Mouse (Mus musculus) E14TG2a.4 (cell line): Measurements from ENCODE around the gene Fcor.
A peak's percentile ranks its signal among the peaks of the same experiment; 100 is the strongest.

ENCODE experiments used
- H3K27me3 ChIP-seq: 2 replicates; pipeline ENCODE4 v1.6.1; 2014; ENCODE audit warnings: low read length, control low read depth; ENCODE audit not compliant: insufficient read depth
- H3K36me3 ChIP-seq: 2 replicates; pipeline ENCODE4 v1.6.1; 2014; ENCODE audit warnings: low read length, control low read depth; ENCODE audit not compliant: insufficient read depth
- H3K4me1 ChIP-seq: replicated peaks from 2 replicates; pipeline ENCODE4 v1.6.1; 2014; ENCODE audit warnings: low read depth, low read length, control low read depth
- H3K4me3 ChIP-seq: replicated peaks from 2 replicates; pipeline ENCODE4 v1.5.1; 2014; ENCODE audit warnings: mild to moderate bottlenecking, low read length
- H3K9me3 ChIP-seq: 2 replicates; pipeline ENCODE4 v1.6.1; 2014; ENCODE audit warnings: low read length, control low read depth
- CTCF ChIP-seq: conservative IDR thresholded peaks from 2 replicates; pipeline ENCODE4 v1.5.1; 2014; ENCODE audit warnings: low read length
- NANOG ChIP-seq: IDR thresholded peaks from 2 replicates; pipeline ENCODE4 v1.6.1; 2014; ENCODE audit warnings: borderline replicate concordance, low read length, mixed read lengths
- POU5F1 ChIP-seq: IDR thresholded peaks from 2 replicates; pipeline ENCODE4 v1.6.1; 2014; ENCODE audit warnings: low read length, borderline replicate concordance

Fcor gene

DNA sequence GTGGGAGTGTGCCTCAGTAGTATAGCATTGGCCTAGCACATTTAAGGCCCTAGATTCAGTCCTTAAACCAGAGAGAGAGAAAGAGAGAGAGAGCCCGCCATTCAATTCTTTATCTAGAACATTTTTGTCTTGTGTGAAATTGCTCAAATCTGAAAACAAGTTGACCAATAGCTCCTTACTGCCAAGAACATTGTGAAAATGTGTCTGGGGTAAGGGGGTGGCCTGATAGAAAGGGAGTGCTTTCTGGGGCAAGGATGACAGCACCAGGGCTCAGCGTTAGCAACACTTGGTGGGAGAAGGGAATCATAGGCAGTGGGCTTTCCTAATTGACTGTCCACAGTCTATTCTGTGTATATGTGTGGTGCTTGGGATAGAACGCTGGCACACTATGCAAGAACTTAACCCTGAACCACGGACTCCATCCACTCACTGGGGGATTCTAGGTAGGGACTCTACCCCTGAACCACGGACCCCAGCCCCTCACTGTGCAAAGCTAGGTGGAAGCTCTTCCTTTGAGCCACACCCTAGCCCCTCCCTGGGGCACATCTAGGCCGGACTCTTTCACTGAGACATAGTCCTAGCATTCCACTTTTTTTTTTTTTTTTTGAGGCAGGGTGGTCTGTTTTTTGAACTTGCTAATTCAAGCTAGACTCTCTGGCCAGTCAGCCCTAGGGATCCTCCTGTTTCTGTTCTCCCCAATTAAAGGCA lies 25.2 kb downstream of the Fcor start:
- H3K27me3 ChIP-seq, result no peaks in the 10 kb centered on the region
- no peak for TF ChIP-seq NANOG
- TF ChIP-seq POU5F1, result no peak
- TF ChIP-seq CTCF, result no peak
- H3K4me3 ChIP-seq, result no peak overlapping the region
- H3K9me3 ChIP-seq, result no peaks in the 10 kb centered on the region
- peaks cover 11% of the 10 kb centered on the region for H3K36me3 ChIP-seq
- H3K4me1 ChIP-seq, result peaks cover 51% of the 10 kb centered on the region

- TF ChIP-seq CTCF, result no peak
- TF ChIP-seq POU5F1, result no peak
- no peak for TF ChIP-seq NANOG
- Histone ChIP-seq H3K36me3 (peaks cover 23% of the 10 kb centered on the region), H3K9me3 (no peaks in the 10 kb centered on the region), H3K27me3 (no peaks in the 10 kb centered on the region), H3K4me1 (peaks cover 51% of the 10 kb centered on the region), H3K4me3 (peak overlapping the region; percentile 41)
These were observed 26.4 kb downstream of the Fcor start for GRCm38 (mm10) chr8:3645804-3646203.

DNA sequence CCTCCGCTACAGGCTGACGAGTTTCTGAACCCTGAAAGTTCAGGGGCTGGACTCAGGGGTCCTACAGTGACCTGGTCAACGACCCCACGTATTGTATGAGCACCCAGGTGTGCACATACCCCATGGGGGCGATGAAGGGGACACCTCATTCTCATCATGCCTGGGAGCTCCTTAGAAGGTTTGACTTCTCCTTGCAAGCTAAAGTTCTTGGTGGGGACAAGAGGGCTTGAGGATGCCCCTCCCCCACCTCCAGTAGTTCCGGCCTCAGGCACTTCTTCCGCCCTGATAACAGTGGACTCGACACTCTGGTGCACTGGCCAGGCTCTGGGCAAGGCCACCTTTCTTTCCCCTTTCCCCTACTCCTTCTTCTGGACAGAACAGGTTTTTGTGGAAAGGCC lies 40.7 kb downstream of the Fcor start:
- Histone ChIP-seq H3K9me3 (no peaks in the 10 kb centered on the region), H3K27me3 (peaks cover 20% of the 10 kb centered on the region), H3K36me3 (peaks cover 41% of the 10 kb centered on the region), H3K4me1 (peaks cover 21% of the 10 kb centered on the region), H3K4me3 (peak overlapping the region; percentile 89)
- TF ChIP-seq NANOG (no peak), CTCF (no peak), POU5F1 (no peak)

GRCm38 (mm10) chr8:3630647-3631477 lies 41.3 kb downstream of the Fcor start, which contains the start of gene Stxbp2:
Stxbp2 (plus strand) TSS chr8:3630955.
- Histone ChIP-seq H3K4me1 (peaks cover 21% of the 10 kb centered on the region), H3K36me3 (peaks cover 35% of the 10 kb centered on the region), H3K4me3 (peak within 1 kb of the TSS; percentile 89), H3K9me3 (no peaks in the 10 kb centered on the region), H3K27me3 (peaks cover 20% of the 10 kb centered on the region)
- TF ChIP-seq NANOG (no peak), CTCF (no peak), POU5F1 (no peak)

DNA sequence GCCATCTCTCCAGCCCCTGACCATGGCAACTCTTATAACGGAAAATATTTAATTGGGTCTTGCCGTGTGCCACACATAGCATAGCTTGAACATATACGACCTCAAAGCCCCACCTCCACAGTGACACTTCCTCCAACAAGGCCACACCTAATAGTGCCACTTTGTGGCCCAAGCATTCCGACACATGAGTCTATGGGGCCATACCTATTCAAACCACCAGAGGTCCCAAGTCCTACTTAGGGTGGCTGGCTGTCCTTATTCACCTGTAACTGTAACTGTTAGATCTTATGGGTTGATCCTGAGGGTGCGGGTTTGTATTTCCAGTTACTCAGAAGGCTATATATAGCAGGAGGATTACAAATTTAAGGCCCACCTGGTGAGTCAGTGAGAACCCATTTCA lies 44.1 kb downstream of the Fcor start:
- TF ChIP-seq POU5F1, result no peak
- TF ChIP-seq CTCF, result peak; percentile 57
- no peaks in the 10 kb centered on the region for H3K9me3 ChIP-seq
- peaks cover 20% of the 10 kb centered on the region for H3K27me3 ChIP-seq
- peaks cover 21% of the 10 kb centered on the region for H3K4me1 ChIP-seq
- H3K4me3 ChIP-seq, result no peak overlapping the region
- peaks cover 20% of the 10 kb centered on the region for H3K36me3 ChIP-seq

DNA sequence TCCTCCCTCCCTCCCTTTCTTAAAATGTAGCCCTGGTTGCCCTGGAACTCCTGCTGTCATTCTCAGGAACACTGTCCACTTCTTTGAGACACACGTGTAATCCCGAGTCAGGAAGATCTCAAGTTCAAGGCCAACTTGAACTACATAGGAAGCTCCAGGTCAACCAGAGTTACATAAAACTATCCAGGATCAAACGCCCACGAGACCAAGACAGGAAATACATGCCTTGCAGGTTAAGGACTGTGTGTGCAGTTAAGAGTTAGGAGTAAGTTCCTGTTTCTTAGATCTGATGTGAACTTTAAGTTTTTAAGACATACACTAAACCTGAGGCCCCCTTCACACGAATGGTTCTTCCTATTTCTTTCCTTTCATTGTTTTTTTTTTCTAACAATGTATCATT lies 45.2 kb downstream of the Fcor start:
- H3K4me3 ChIP-seq, result no peak overlapping the region
- TF ChIP-seq CTCF (no peak), NANOG (no peak), POU5F1 (no peak)
- H3K9me3 ChIP-seq, result no peaks in the 10 kb centered on the region

GRCm38 (mm10) chr8:3625445-3625844 lies 46.7 kb downstream of the Fcor start, which contains the start of gene Pcp2:
Pcp2 (minus strand) TSS chr8:3625545.
- Histone ChIP-seq H3K36me3 (peaks cover 20% of the 10 kb centered on the region), H3K4me1 (peaks cover 11% of the 10 kb centered on the region), H3K27me3 (peaks cover 19% of the 10 kb centered on the region), H3K9me3 (no peaks in the 10 kb centered on the region), H3K4me3 (no peak within 1 kb of the TSS)
- TF ChIP-seq NANOG, result no peak
- TF ChIP-seq CTCF, result no peak
- no peak for TF ChIP-seq POU5F1

More for the DNA sequence above, 45.2 kb downstream of the Fcor start:
- H3K4me1 ChIP-seq, result peaks cover 23% of the 10 kb centered on the region
- peaks cover 20% of the 10 kb centered on the region for H3K27me3 ChIP-seq
- peaks cover 20% of the 10 kb centered on the region for H3K36me3 ChIP-seq

DNA sequence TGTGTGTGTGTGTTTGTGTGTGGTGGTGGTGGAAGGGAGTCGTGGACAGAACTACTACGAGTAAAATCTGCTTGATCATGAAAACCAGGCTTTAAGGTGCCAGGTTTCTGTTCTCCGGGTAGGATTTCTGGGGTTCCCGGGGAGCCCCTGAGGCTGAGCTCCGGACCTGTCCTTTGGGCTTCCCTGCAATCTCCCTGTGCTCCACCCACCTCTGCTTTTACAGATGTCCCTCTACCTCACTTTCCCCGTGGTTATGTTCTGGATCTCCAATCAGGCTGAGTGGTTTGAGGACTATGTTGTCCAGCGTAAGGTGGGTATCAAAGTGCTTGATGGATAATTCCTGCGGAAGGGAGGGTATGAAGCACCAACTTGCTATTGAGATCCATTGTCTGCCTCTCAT lies 50.0 kb downstream of the Fcor start:
- Histone ChIP-seq H3K27me3 (no peaks in the 10 kb centered on the region), H3K9me3 (no peaks in the 10 kb centered on the region), H3K4me1 (peaks cover 32% of the 10 kb centered on the region), H3K4me3 (peak overlapping the region; percentile 97), H3K36me3 (peaks cover 40% of the 10 kb centered on the region)
- TF ChIP-seq POU5F1, result no peak
- TF ChIP-seq NANOG, result no peak
- no peak for TF ChIP-seq CTCF
